Mouse (Mus musculus) midbrain, embryonic 10.5 days (tissue): ENCODE results near the gene Ttc22. TPM values are rescaled to one million over a fixed set of nuclear protein-coding genes. Genes with fewer than 3 reads are reported as not detected.

ENCODE experiments used
- DNase-seq: peaks from one replicate; pipeline ENCODE4 v3.0.0-alpha.2; 2017; ENCODE audit warnings: low spot score
- H3K27ac ChIP-seq: fragments of 300-500 bp; sonication (generic); replicated peaks from 2 replicates; pipeline ENCODE4 v1.5.1; 2016; ENCODE audit warnings: mild to moderate bottlenecking
- H3K27me3 ChIP-seq: fragments of 300-500 bp; sonication (generic); 2 replicates; pipeline ENCODE4 v1.6.1; 2016; ENCODE audit warnings: low read depth, mild to moderate bottlenecking; ENCODE audit not compliant: poor library complexity, severe bottlenecking
- H3K36me3 ChIP-seq: fragments of 300-500 bp; sonication (generic); 2 replicates; pipeline ENCODE4 v1.6.1; 2016; ENCODE audit warnings: mild to moderate bottlenecking, moderate library complexity
- H3K4me1 ChIP-seq: fragments of 300-500 bp; sonication (generic); 2 replicates; pipeline ENCODE4 v1.6.1; 2016
- H3K4me3 ChIP-seq: fragments of 300-500 bp; sonication (generic); 2 replicates; pipeline ENCODE4 v1.5.1; 2016; ENCODE audit warnings: mild to moderate bottlenecking, moderate library complexity
- H3K9me3 ChIP-seq: fragments of 300-500 bp; sonication (generic); replicated peaks from 2 replicates; pipeline ENCODE4 v1.6.1; 2016; ENCODE audit warnings: mild to moderate bottlenecking
- WGBS: fragments of 180-500 bp; shearing (Covaris S2); methylation state at CpG from one replicate; pipeline ENCODE4 v1.1.7; 2016; 5-methylcytosine and 5-hydroxymethylcytosine counted together
- polyA plus RNA-seq: library from polyadenylated mRNA; unstranded; fragments of >200 nt; fragmentation: Nextera tagmentation; extraction: Ambion mirVana; gene quantifications from 2 replicates; pipeline ENCODE4 v1.2.1, GENCODE M21; 2016

The Ttc22 gene
- polyA plus RNA-seq, 1 experiment from 2014 or later: not detected

GRCm38 (mm10) chr4:106597741-106598140, 24.5 kb upstream of the Ttc22 start:
- no peaks in the 10 kb centered on the region for H3K4me1 ChIP-seq
- DNase-seq: no peak
- no peaks in the 10 kb centered on the region for H3K9me3 ChIP-seq
- no peaks in the 10 kb centered on the region for H3K36me3 ChIP-seq
- no peak overlapping the region for H3K4me3 ChIP-seq
- H3K27ac ChIP-seq: no peak overlapping the region
- no peaks in the 10 kb centered on the region for H3K27me3 ChIP-seq
- WGBS: 84% methylated on average over 4 of the region's 4 CpGs

GRCm38 (mm10) chr4:106599415-106599814, 22.8 kb upstream of the Ttc22 start:
- 59% methylated on average over 1 of the region's 1 CpGs for WGBS
- Histone ChIP-seq H3K4me3 (no peak overlapping the region), H3K9me3 (no peaks in the 10 kb centered on the region), H3K4me1 (no peaks in the 10 kb centered on the region), H3K27me3 (no peaks in the 10 kb centered on the region), H3K27ac (no peak overlapping the region), H3K36me3 (no peaks in the 10 kb centered on the region)
- no peak for DNase-seq

- H3K9me3 ChIP-seq: no peaks in the 10 kb centered on the region
Measured at GRCm38 (mm10) chr4:106600770-106601169, 21.5 kb upstream of the Ttc22 start.

GRCm38 (mm10) chr4:106606639-106607554, 15.3 kb upstream of the Ttc22 start:
- Histone ChIP-seq H3K4me3 (peak overlapping the region; percentile 35), H3K27me3 (no peaks in the 10 kb centered on the region), H3K36me3 (no peaks in the 10 kb centered on the region), H3K4me1 (peaks cover 8% of the 10 kb centered on the region), H3K27ac (peak overlapping the region; percentile 60), H3K9me3 (no peaks in the 10 kb centered on the region)
- WGBS: 47% methylated on average over 18 of the region's 18 CpGs
- DNase-seq: peak; percentile 60

More at GRCm38 (mm10) chr4:106600770-106601169, 21.5 kb upstream of the Ttc22 start:
- Histone ChIP-seq H3K4me3 (no peak overlapping the region), H3K36me3 (no peaks in the 10 kb centered on the region), H3K27me3 (no peaks in the 10 kb centered on the region), H3K4me1 (no peaks in the 10 kb centered on the region), H3K27ac (no peak overlapping the region)
- no peak for DNase-seq
- 89% methylated on average over 4 of the region's 4 CpGs for WGBS

- 93% methylated on average over 1 of the region's 1 CpGs for WGBS
- no peak for DNase-seq
- H3K27ac ChIP-seq: no peak overlapping the region
- peaks cover under 1% of the 10 kb centered on the region; the same call in 1 of the 2 replicates for H3K27me3 ChIP-seq
- H3K4me3 ChIP-seq: no peak overlapping the region
- peaks cover 8% of the 10 kb centered on the region for H3K4me1 ChIP-seq
- no peaks in the 10 kb centered on the region for H3K36me3 ChIP-seq
- no peaks in the 10 kb centered on the region for H3K9me3 ChIP-seq
Measured at GRCm38 (mm10) chr4:106607905-106608304, 14.3 kb upstream of the Ttc22 start.

- no peak overlapping the region for H3K4me3 ChIP-seq
- no peaks in the 10 kb centered on the region for H3K9me3 ChIP-seq
- no peak overlapping the region for H3K27ac ChIP-seq
- DNase-seq: no peak
- peaks cover 21% of the 10 kb centered on the region for H3K4me1 ChIP-seq
- 78% methylated on average over 8 of the region's 8 CpGs for WGBS
- peaks cover 41% of the 10 kb centered on the region for H3K27me3 ChIP-seq
- no peaks in the 10 kb centered on the region for H3K36me3 ChIP-seq
Measured at GRCm38 (mm10) chr4:106613105-106613504, 9.1 kb upstream of the Ttc22 start.

- 76% methylated on average over 3 of the region's 3 CpGs for WGBS
- H3K4me1 ChIP-seq: peaks cover 21% of the 10 kb centered on the region
- no peaks in the 10 kb centered on the region for H3K36me3 ChIP-seq
- no peak overlapping the region for H3K27ac ChIP-seq
- no peak for DNase-seq
- peaks cover 42% of the 10 kb centered on the region for H3K27me3 ChIP-seq
- H3K4me3 ChIP-seq: no peak overlapping the region
- no peaks in the 10 kb centered on the region for H3K9me3 ChIP-seq
Measured at GRCm38 (mm10) chr4:106613560-106613959, 8.7 kb upstream of the Ttc22 start.

GRCm38 (mm10) chr4:106614180-106614797, 7.9 kb upstream of the Ttc22 start:
- H3K9me3 ChIP-seq: no peaks in the 10 kb centered on the region
- no peak overlapping the region for H3K27ac ChIP-seq
- peaks cover 47% of the 10 kb centered on the region for H3K27me3 ChIP-seq
- peak; percentile 74 for DNase-seq
- no peaks in the 10 kb centered on the region for H3K36me3 ChIP-seq
- peaks cover 21% of the 10 kb centered on the region for H3K4me1 ChIP-seq
- no peak overlapping the region for H3K4me3 ChIP-seq
- 43% methylated on average over 7 of the region's 7 CpGs for WGBS

GRCm38 (mm10) chr4:106614881-106615280, 7.4 kb upstream of the Ttc22 start:
- H3K36me3 ChIP-seq: no peaks in the 10 kb centered on the region
- H3K9me3 ChIP-seq: no peaks in the 10 kb centered on the region
- peaks cover 47% of the 10 kb centered on the region for H3K27me3 ChIP-seq
- no peak for DNase-seq
- H3K27ac ChIP-seq: no peak overlapping the region
- 85% methylated on average over 9 of the region's 9 CpGs for WGBS
- no peak overlapping the region for H3K4me3 ChIP-seq
- H3K4me1 ChIP-seq: peaks cover 21% of the 10 kb centered on the region

GRCm38 (mm10) chr4:106615637-106616036, 6.6 kb upstream of the Ttc22 start:
- Histone ChIP-seq H3K27ac (no peak overlapping the region), H3K36me3 (no peaks in the 10 kb centered on the region), H3K4me1 (peaks cover 21% of the 10 kb centered on the region), H3K27me3 (peaks cover 47% of the 10 kb centered on the region), H3K9me3 (no peaks in the 10 kb centered on the region), H3K4me3 (no peak overlapping the region)
- WGBS: 88% methylated on average over 12 of the region's 12 CpGs
- DNase-seq: no peak

GRCm38 (mm10) chr4:106617056-106617455, 5.2 kb upstream of the Ttc22 start, which contains the start of gene Lexm:
Lexm (minus strand) TSS chr4:106617241.
- Histone ChIP-seq H3K36me3 (no peaks in the 10 kb centered on the region), H3K27ac (peak within 1 kb of the TSS; percentile 39; the same call in 1 of the 2 replicates), H3K9me3 (no peaks in the 10 kb centered on the region), H3K27me3 (peaks cover 58% of the 10 kb centered on the region), H3K4me3 (peak within 1 kb of the TSS; percentile 49), H3K4me1 (peaks cover 21% of the 10 kb centered on the region)
- 2% methylated on average over 18 of the region's 19 CpGs for whole genome bisulfite sequencing
- peak; percentile 34 for DNase-seq

- DNase-seq: no peak
- WGBS: 87% methylated on average over 4 of the region's 4 CpGs
- Histone ChIP-seq H3K9me3 (no peaks in the 10 kb centered on the region), H3K27me3 (peaks cover 66% of the 10 kb centered on the region), H3K36me3 (no peaks in the 10 kb centered on the region), H3K4me3 (no peak overlapping the region), H3K4me1 (peaks cover 25% of the 10 kb centered on the region), H3K27ac (no peak overlapping the region)
Measured at GRCm38 (mm10) chr4:106618898-106619297, 3.3 kb upstream of the Ttc22 start.

GRCm38 (mm10) chr4:106621428-106621827, 804 bp upstream of the Ttc22 start:
- H3K36me3 ChIP-seq: no peaks in the 10 kb centered on the region
- peaks cover 77% of the 10 kb centered on the region for H3K27me3 ChIP-seq
- 86% methylated on average over 3 of the region's 3 CpGs for WGBS
- H3K9me3 ChIP-seq: no peaks in the 10 kb centered on the region
- H3K27ac ChIP-seq: no peak overlapping the region
- no peak overlapping the region for H3K4me3 ChIP-seq
- peaks cover 22% of the 10 kb centered on the region for H3K4me1 ChIP-seq
- no peak for DNase-seq
